Mouse (Mus musculus) gastrocnemius, adult 18-20 months (tissue): ENCODE measurements around the gene Cotl1. TPM values are rescaled to one million over a fixed set of nuclear protein-coding genes. Genes with fewer than 3 reads are reported as not detected.
A peak's percentile ranks its signal among the peaks of the same experiment; 100 is the strongest.

Experiments used
- DNase-seq: peaks from one replicate; pipeline ENCODE4 v3.0.0; 2021; ENCODE audit warnings: low spot score
- total RNA-seq, 2 experiments: library from RNA; stranded (reverse); gene quantifications; 2 replicates each; pipeline ENCODE4 v1.2.3; 2021

The Cotl1 gene
- total RNA-seq, 2 experiments from 2014 or later, result 4.7 to 6.0 TPM

DNA sequence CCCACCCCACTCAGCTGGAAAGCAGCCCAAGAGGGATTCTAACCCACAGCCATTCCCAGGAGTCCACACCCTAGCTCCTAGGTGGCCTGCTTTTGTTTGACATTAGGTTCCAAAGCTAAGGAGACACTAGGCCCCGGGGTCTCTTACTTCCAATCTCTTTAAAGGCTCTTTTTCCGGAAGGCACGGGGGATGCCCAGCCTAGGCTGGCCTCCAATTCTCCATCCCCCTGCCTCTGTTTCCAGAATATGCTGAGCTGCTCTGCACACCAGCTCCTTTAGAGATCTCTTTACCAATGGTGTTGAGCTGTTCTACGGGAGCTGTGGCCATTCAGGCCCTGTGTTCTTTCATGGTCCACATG is 1.4 kb downstream of the Cotl1 start:
- DNase-seq, result no peak

DNA sequence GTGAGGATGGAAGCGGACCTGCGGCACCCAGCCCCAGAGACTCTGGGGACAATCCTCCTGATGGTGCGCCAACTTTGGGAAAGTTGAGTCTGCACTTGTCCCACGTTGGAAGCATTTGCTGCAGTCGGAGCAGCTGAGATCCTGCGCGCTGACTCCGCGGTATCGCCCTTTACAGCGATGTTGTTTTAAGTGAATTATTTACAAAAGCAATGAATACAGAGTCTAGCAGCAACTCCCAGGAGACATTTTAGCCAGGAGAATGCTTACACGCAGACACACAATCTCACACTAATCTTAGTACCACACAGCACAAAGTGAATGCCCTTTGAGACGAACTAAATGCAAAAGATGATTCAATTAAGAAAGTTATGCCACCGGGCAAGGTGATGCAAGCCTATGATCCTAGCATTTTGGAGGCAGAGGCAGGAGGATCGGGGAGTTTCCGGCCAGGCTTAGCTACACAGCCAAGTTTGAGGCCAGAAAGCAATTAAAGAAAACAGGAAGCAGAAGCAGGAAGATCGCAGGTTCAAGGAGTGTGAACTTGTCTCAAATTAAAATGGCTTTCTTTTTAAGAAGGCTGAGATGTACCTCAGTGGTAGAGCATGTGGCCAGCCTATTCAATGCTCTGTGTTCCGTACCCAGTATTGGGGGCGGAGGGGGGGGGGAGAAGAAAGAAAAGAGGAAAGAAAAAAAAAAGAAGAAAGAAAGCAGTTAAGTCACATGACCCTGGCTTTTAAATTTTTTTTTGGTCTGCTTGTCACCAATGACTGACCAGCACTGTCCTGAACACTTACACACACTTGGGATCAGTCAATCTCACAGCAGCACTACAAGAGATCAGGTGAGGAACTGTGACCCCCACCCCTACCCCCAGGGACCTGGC is 2.0 kb downstream of the Cotl1 start:
- DNase-seq, result no peak

DNA sequence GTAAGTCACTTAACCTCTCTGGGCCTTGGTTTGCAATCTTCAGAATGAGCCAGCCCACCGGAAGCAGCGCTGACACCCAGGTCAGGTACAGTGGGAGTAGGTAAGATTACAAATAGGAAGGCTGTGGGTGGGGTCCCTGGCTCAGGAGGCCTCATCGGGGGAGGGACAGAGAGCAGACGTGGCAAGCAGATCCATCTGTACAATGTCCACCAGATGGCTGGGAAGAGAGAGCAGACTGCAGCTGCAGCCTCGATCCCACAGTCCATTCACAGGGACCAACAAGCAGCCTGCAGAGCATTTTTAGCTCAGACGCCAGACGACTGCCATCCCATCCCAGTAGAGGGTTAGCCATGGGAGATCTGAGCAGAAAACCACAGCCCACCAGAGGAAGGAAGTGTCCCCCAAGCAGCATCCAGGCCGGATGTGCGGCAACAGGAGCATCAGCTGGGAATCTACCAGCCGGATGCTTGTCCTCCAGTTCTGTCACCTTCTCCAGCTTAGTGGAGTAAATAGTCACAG is 2.7 kb downstream of the Cotl1 start:
- DNase-seq, result no peak

DNA sequence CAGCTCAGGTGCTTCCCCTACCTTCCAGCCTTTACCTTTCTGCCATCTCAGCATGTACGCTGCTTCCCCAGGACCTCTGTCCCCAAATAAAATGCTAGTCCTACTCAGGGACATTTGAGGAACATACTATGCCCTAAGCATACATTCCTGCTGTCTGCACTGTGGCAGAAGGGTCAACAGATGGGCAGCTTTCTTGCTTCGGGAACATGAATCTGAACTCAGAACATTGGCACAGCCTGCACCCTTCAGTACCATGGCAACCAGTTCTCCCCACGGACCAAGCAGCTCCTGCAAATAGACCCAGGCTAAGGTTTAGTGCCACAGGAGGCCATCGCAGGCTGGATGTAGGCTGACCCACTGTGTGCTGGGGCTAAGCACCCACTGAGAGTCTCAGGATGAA is 3.5 kb downstream of the Cotl1 start:
- DNase-seq, result no peak

- DNase-seq, result no peak
Measured at GRCm38 (mm10) chr8:119835270-119835669, 5.1 kb downstream of the Cotl1 start.

GRCm38 (mm10) chr8:119834676-119835075 is 5.7 kb downstream of the Cotl1 start:
- no peak for DNase-seq

DNA sequence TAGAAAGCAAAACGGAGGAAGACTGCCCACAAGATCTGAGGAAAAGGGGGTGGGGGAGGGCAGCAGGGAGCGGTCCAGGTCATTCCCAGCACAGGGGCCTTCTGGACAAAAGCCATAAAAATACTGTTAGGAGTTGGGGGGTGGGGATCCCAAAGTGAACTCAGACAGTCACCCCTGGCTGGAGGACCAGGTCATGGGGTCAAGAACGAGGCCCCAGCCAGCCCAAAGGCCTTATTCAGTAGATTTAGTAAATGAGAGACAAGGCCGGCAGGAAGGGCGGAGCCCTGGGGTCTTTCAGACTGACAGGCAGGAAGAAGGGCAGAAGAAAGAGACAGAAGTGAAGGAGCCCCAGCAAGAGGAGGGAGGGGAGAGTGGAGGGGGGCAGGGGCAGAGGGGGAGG is 7.4 kb downstream of the Cotl1 start:
- no peak for DNase-seq

DNA sequence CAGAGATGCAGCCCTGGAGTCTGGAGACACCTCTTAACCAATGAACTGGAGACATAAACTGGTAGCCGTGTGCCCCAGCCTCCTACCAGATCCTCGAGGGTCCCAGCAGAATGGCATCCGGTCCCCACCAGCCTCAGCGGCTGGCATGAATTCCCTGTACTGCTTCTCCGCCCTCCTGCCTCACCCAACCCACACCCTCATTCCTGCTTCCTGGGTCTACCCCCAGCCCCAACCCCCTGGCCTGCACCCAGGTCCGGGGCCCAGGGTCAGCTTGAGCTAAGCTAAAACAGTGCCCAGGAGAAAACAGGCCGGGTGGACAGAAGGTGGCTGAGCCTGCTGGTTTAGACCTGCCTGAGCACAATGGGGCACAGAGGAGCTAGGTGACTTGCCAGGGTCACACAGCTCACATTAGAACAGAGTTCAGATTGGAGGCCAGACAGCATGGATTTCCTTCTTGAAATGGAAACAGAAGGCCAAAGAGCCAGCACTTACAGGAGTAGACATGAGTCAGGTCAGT is 8.2 kb downstream of the Cotl1 start:
- DNase-seq, result no peak

DNA sequence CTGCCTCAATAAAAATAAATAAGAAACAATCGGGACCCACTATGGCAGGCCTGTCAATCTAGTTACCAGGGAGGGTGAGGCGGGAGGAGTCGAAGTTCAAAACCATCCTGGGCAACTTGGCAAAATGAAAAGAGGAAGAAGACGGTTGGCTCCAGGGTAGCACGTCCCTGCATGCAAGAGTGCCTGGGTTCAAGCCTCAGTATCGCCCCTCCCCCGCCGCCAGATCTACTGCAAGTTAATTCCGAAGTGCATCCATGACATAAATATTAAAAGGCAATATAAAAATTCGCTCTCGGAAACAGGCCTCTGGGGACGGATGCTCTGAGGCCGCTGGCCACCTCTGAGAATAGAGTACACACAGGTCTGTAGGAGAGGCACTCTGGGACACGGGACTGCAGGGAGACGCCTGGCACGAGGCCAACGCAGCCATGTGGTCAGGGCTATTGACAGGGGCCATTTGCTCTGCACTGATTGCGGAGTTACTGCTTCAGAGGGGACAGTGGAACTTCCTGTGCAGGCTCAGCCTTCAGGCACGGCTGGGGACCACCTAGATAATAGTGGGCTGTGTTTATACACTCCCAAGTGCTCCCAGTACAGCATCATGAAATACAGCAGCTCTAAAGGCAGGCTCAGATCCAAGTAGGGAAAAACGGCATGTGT is 8.9 kb downstream of the Cotl1 start:
- no peak for DNase-seq

DNA sequence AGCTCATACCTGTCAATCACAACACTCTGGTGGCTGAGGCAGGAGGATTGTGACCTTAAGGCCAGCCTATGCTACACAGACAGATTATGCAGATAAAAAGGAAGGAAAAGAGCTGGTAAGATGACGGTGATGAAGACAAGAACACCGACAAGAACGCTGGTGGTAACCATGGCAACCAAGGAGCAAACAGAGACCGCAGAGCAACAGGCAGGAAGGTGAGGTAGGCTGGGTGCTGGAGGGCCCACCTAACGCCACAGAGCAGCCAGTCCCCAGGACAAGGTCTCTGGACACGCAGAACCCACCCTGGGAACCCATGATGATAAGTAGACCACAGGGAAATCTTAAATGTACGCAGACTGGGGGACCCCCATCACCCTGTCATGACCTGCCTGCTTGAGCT is 9.8 kb downstream of the Cotl1 start:
- no peak for DNase-seq

DNA sequence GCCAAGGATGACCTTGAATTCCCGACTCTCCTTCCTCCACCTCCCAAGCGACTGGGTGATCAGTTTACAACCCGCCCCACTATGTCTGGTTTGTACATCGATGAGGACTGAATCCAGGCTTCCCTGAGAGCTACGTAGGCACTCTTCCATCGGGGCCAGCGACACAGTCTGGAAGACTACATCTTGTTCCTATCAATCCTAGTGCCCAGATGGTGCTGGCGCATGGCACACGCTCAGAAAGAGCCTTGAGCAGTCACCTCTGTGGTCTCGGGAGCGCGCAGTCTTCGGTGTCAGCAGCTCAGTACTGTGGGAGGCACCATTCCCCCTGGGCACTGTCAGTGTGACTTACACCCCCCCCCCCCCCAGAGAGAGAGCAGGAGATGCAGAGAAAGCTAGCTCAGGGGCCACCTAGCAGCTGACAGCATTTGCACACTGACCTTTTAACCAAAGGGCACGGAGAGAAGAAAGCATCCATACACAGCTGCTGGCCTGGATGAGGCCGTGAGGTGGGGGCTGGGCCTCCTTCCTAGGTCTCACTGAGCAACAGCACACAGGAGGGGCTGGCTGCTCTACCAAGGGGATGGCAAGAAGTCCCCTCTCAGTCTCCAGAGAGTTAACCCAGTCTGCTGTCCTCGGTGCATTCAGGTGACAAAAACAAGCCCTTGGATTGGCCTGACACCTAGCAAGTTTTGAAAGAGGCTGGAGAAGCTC is 10.3 kb downstream of the Cotl1 start:
- DNase-seq, result no peak

- DNase-seq, result no peak
Measured at GRCm38 (mm10) chr8:119829420-119829819, 10.9 kb downstream of the Cotl1 start.

- no peak for DNase-seq
Measured at GRCm38 (mm10) chr8:119829015-119829414, 11.3 kb downstream of the Cotl1 start.

DNA sequence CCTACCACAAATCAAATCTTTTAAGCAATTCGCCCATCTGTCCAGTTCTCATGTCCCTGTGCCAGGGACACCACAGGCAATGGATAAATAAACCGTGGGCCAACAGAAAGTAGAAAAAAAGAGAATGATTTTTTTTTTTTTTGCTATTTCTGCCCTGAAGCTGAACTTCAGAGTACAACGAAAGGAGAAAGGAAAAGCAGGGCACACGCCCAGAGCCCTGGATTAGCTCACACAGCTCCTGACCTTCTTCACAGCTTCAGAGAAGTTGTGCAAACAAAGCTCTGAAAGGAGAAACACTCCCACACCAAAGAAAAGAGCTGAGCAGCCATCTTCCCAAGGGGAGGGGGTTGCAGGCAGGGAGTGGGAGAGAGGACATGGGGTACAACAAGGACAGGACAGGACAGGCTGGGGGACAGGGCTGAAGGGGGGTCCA is 12.6 kb downstream of the Cotl1 start:
- no peak for DNase-seq

- no peak for DNase-seq
Measured at GRCm38 (mm10) chr8:119826982-119827381, 13.4 kb downstream of the Cotl1 start.

- no peak for DNase-seq
Measured at GRCm38 (mm10) chr8:119825950-119826730, 14.2 kb downstream of the Cotl1 start.

GRCm38 (mm10) chr8:119824809-119825273 is 15.5 kb downstream of the Cotl1 start:
- DNase-seq, result no peak

DNA sequence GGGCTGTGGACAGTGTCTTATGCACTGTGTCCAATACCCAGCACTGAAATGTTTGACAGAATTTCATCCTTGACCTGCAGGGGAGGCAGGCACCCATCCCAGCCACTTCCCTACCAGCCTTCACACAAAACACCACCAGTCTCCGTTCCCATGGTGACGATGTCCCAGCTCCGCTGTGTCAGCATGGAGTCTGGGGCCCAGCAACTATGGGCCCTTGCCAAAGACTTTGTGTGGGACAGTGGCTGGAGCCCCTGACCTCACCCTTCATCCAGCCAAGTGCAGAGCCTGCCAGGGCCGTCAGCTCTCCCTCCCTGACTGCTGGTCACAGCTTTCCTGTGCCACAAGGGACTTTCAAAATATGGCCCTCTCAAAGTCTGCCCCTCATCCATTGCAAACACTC is 16.2 kb downstream of the Cotl1 start:
- peak; percentile 48 for DNase-seq

DNA sequence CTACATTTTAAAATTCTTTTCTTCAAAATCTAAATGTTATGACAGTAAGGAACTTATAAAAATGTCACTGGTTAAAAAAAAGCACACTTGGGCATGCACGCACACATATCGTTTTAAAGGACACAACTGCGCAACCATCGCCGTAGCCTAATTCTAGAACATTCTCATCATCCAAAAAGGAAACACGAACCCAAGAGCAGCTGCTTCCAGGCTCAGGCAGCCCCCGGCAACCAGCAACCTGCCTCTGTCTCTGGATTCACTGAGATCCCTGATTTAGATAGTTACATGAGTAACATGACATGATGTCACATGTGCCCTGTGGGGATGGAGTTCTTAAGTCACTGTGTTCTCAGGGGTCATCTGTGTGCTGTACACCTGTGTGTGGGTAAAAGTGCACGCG is 17.1 kb downstream of the Cotl1 start:
- DNase-seq, result no peak

GRCm38 (mm10) chr8:119821691-119822090 is 18.7 kb downstream of the Cotl1 start:
- DNase-seq, result no peak

DNA sequence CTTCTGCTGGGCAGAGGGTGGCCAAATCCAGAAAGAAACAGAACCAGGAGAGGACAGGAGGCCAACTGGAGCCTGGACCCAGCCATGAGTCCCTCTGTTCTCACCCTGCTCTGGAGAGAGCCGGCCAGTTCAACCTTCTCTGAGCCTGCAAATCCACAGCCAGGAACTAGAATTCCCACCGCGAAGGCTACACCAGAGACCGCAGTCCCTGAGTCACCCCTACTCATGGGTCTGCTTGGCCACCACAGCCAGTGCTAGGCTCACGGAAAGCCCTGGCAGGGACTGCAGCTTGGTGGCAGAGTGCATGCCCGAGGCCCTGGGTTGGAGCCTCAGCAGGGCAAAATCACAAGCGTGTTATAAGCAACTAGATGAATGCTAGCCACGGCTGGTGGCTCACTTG is 20.4 kb downstream of the Cotl1 start:
- DNase-seq, result no peak
